Mouse (Mus musculus) liver, embryonic 12.5 days (tissue): ENCODE results near the gene Gm49369. TPM values are rescaled to one million over a fixed set of nuclear protein-coding genes. Genes with fewer than 3 reads are reported as not detected.

Source experiments
- ATAC-seq: fragments of 200-750 bp; cut with Nextera tagmentation; 2 replicates; pipeline ENCODE4 v1.8.0; 2017; ENCODE audit warnings: moderate number of reproducible peaks, mild to moderate bottlenecking, moderate library complexity
- H3K27ac ChIP-seq: fragments of 300-500 bp; sonication (generic); 2 replicates; pipeline ENCODE4 v1.5.1; 2016; ENCODE audit warnings: mild to moderate bottlenecking
- H3K27me3 ChIP-seq: fragments of 300-500 bp; sonication (generic); replicated peaks from 2 replicates; pipeline ENCODE4 v1.6.1; 2016; ENCODE audit warnings: mild to moderate bottlenecking, moderate library complexity
- H3K36me3 ChIP-seq: fragments of 300-500 bp; sonication (generic); 2 replicates; pipeline ENCODE4 v1.6.1; 2016; ENCODE audit warnings: mild to moderate bottlenecking, moderate library complexity
- H3K4me1 ChIP-seq: fragments of 300-500 bp; sonication (generic); 2 replicates; pipeline ENCODE4 v1.6.1; 2016
- H3K4me2 ChIP-seq: fragments of 300-500 bp; sonication (generic); 2 replicates; pipeline ENCODE4 v1.6.1; 2016; ENCODE audit warnings: mild to moderate bottlenecking, moderate library complexity
- H3K4me3 ChIP-seq: fragments of 300-500 bp; sonication (generic); 2 replicates; pipeline ENCODE4 v1.5.1; 2016; ENCODE audit warnings: mild to moderate bottlenecking, moderate library complexity
- H3K9ac ChIP-seq: fragments of 300-500 bp; sonication (generic); 2 replicates; pipeline ENCODE4 v1.6.1; 2016; ENCODE audit warnings: mild to moderate bottlenecking, moderate library complexity
- H3K9me3 ChIP-seq: fragments of 300-500 bp; sonication (generic); replicated peaks from 2 replicates; pipeline ENCODE4 v1.6.1; 2016; ENCODE audit warnings: mild to moderate bottlenecking, moderate library complexity
- WGBS: fragments of 180-500 bp; shearing (Covaris S2); methylation state at CpG from one replicate; pipeline ENCODE4 v1.1.7; 2016; ENCODE audit not compliant: insufficient replicate concordance; 5-methylcytosine and 5-hydroxymethylcytosine counted together
- polyA plus RNA-seq: library from polyadenylated mRNA; unstranded; fragments of >200 nt; fragmentation: Nextera tagmentation; extraction: Ambion mirVana; gene quantifications from 2 replicates; pipeline ENCODE4 v1.2.1, GENCODE M21; 2016

Gm49369 gene
- 1.4 TPM in 1 of 2 replicates, not detected in the other for polyA plus RNA-seq

- peaks cover 90% of the 10 kb centered on the region for H3K36me3 ChIP-seq
- H3K4me2 ChIP-seq: 0 out of 2 replicates have a peak within 1 kb of the TSS, but pooled peaks have one; percentile 84
- ATAC-seq: no peak
- H3K9ac ChIP-seq: no peak within 1 kb of the TSS
- peak within 1 kb of the TSS; percentile 93 for H3K27ac ChIP-seq
- H3K27me3 ChIP-seq: no peaks in the 10 kb centered on the region
- WGBS: 95% methylated on average over 5 of the region's 5 CpGs
- peaks cover 94% of the 10 kb centered on the region for H3K4me1 ChIP-seq
- no peaks in the 10 kb centered on the region for H3K9me3 ChIP-seq
- H3K4me3 ChIP-seq: no peak within 1 kb of the TSS
Measured at GRCm38 (mm10) chr7:142382567-142382966, at the start of gene Gm49369. Gm49369 (minus strand) TSS chr7:142382667.

GRCm38 (mm10) chr7:142431106-142431505, 48.6 kb upstream of the Gm49369 start:
- 79% methylated on average over 14 of the region's 14 CpGs for WGBS
- peaks cover 61% of the 10 kb centered on the region for H3K27me3 ChIP-seq
- H3K9me3 ChIP-seq: no peaks in the 10 kb centered on the region
- peaks cover 10% of the 10 kb centered on the region for H3K4me1 ChIP-seq
- H3K9ac ChIP-seq: no peak overlapping the region
- no peak for ATAC-seq
- no peak overlapping the region for H3K4me2 ChIP-seq
- H3K4me3 ChIP-seq: no peak overlapping the region
- H3K36me3 ChIP-seq: no peaks in the 10 kb centered on the region
- H3K27ac ChIP-seq: no peak overlapping the region

- Histone ChIP-seq H3K4me1 (peaks cover 10% of the 10 kb centered on the region), H3K27ac (no peak overlapping the region), H3K4me2 (no peak overlapping the region), H3K27me3 (peaks cover 61% of the 10 kb centered on the region), H3K9ac (no peak overlapping the region), H3K36me3 (no peaks in the 10 kb centered on the region), H3K9me3 (no peaks in the 10 kb centered on the region), H3K4me3 (no peak overlapping the region)
- WGBS: 61% methylated on average over 12 of the region's 12 CpGs
- no peak for ATAC-seq
Measured at GRCm38 (mm10) chr7:142430160-142430678, 47.8 kb upstream of the Gm49369 start.

GRCm38 (mm10) chr7:142428213-142428612, 45.7 kb upstream of the Gm49369 start:
- Histone ChIP-seq H3K9me3 (no peaks in the 10 kb centered on the region), H3K27me3 (peaks cover 45% of the 10 kb centered on the region), H3K4me1 (no peaks in the 10 kb centered on the region; the same call in 1 of the 2 replicates), H3K36me3 (no peaks in the 10 kb centered on the region), H3K9ac (no peak overlapping the region), H3K4me2 (no peak overlapping the region), H3K27ac (no peak overlapping the region), H3K4me3 (no peak overlapping the region)
- WGBS: 8% methylated on average over 7 of the region's 7 CpGs
- ATAC-seq: no peak; the same call in 1 of the 2 replicates

GRCm38 (mm10) chr7:142425641-142426213, 43.3 kb upstream of the Gm49369 start:
- Histone ChIP-seq H3K36me3 (no peaks in the 10 kb centered on the region), H3K27ac (no peak overlapping the region), H3K4me1 (peaks cover 23% of the 10 kb centered on the region), H3K9ac (no peak overlapping the region), H3K27me3 (peaks cover 27% of the 10 kb centered on the region), H3K4me2 (no peak overlapping the region), H3K9me3 (no peaks in the 10 kb centered on the region), H3K4me3 (no peak overlapping the region)
- 65% methylated on average over 11 of the region's 11 CpGs for WGBS
- no peak for ATAC-seq

GRCm38 (mm10) chr7:142421826-142422225, 39.4 kb upstream of the Gm49369 start:
- Histone ChIP-seq H3K9ac (no peak overlapping the region), H3K4me2 (no peak overlapping the region), H3K27me3 (no peaks in the 10 kb centered on the region), H3K27ac (peak overlapping the region; percentile 62), H3K9me3 (no peaks in the 10 kb centered on the region; the same call in 1 of the 2 replicates), H3K4me1 (peaks cover 42% of the 10 kb centered on the region), H3K4me3 (no peak overlapping the region), H3K36me3 (no peaks in the 10 kb centered on the region)
- 50% methylated on average over 2 of the region's 2 CpGs for WGBS
- peak; percentile 68 for ATAC-seq

GRCm38 (mm10) chr7:142419887-142420286, 37.4 kb upstream of the Gm49369 start:
- H3K4me3 ChIP-seq: peak overlapping the region; percentile 15; the same call in 1 of the 2 replicates
- H3K4me1 ChIP-seq: peaks cover 42% of the 10 kb centered on the region
- H3K9ac ChIP-seq: peak overlapping the region; percentile 57
- H3K27me3 ChIP-seq: 0 out of 2 replicates have a peak, but pooled peaks cover 5% of the 10 kb centered on the region
- 30% methylated on average over 5 of the region's 5 CpGs for WGBS
- peak overlapping the region; percentile 88 for H3K27ac ChIP-seq
- H3K9me3 ChIP-seq: no peaks in the 10 kb centered on the region; the same call in 1 of the 2 replicates
- peak; percentile 87 for ATAC-seq
- peak overlapping the region; percentile 54 for H3K4me2 ChIP-seq
- no peaks in the 10 kb centered on the region for H3K36me3 ChIP-seq

- no peak for ATAC-seq
- Histone ChIP-seq H3K27me3 (0 out of 2 replicates have a peak, but pooled peaks cover 5% of the 10 kb centered on the region), H3K4me3 (no peak overlapping the region), H3K36me3 (no peaks in the 10 kb centered on the region), H3K4me2 (no peak overlapping the region), H3K27ac (peak overlapping the region; percentile 88), H3K9me3 (no peaks in the 10 kb centered on the region; the same call in 1 of the 2 replicates), H3K4me1 (peaks cover 46% of the 10 kb centered on the region), H3K9ac (no peak overlapping the region)
- 93% methylated on average over 8 of the region's 8 CpGs for WGBS
Measured at GRCm38 (mm10) chr7:142418679-142419078, 36.2 kb upstream of the Gm49369 start.

- 91% methylated on average over 2 of the region's 2 CpGs for WGBS
- H3K4me3 ChIP-seq: no peak overlapping the region
- ATAC-seq: no peak
- no peaks in the 10 kb centered on the region for H3K36me3 ChIP-seq
- no peak overlapping the region for H3K9ac ChIP-seq
- H3K4me2 ChIP-seq: no peak overlapping the region
- peaks cover 52% of the 10 kb centered on the region for H3K4me1 ChIP-seq
- H3K27me3 ChIP-seq: 0 out of 2 replicates have a peak, but pooled peaks cover 5% of the 10 kb centered on the region
- peak overlapping the region; percentile 20; the same call in 1 of the 2 replicates for H3K27ac ChIP-seq
- H3K9me3 ChIP-seq: no peaks in the 10 kb centered on the region; the same call in 1 of the 2 replicates
Measured at GRCm38 (mm10) chr7:142418027-142418426, 35.6 kb upstream of the Gm49369 start.

GRCm38 (mm10) chr7:142416225-142416624, 33.8 kb upstream of the Gm49369 start:
- Histone ChIP-seq H3K27me3 (0 out of 2 replicates have a peak, but pooled peaks cover 5% of the 10 kb centered on the region), H3K4me1 (peaks cover 41% of the 10 kb centered on the region), H3K36me3 (no peaks in the 10 kb centered on the region), H3K9me3 (no peaks in the 10 kb centered on the region; the same call in 1 of the 2 replicates), H3K4me2 (no peak overlapping the region), H3K4me3 (no peak overlapping the region), H3K27ac (no peak overlapping the region), H3K9ac (no peak overlapping the region)
- ATAC-seq: no peak
- 68% methylated on average over 3 of the region's 3 CpGs for WGBS

GRCm38 (mm10) chr7:142415314-142415713, 32.8 kb upstream of the Gm49369 start:
- Histone ChIP-seq H3K9me3 (no peaks in the 10 kb centered on the region; the same call in 1 of the 2 replicates), H3K4me1 (peaks cover 33% of the 10 kb centered on the region), H3K4me2 (no peak overlapping the region), H3K9ac (no peak overlapping the region), H3K27ac (no peak overlapping the region), H3K36me3 (no peaks in the 10 kb centered on the region), H3K4me3 (no peak overlapping the region), H3K27me3 (0 out of 2 replicates have a peak, but pooled peaks cover 5% of the 10 kb centered on the region)
- 50% methylated on average over 4 of the region's 4 CpGs for WGBS
- ATAC-seq: no peak

GRCm38 (mm10) chr7:142413285-142413684, 30.8 kb upstream of the Gm49369 start:
- Histone ChIP-seq H3K27ac (no peak overlapping the region), H3K9ac (no peak overlapping the region), H3K27me3 (0 out of 2 replicates have a peak, but pooled peaks cover 5% of the 10 kb centered on the region), H3K36me3 (no peaks in the 10 kb centered on the region), H3K4me1 (peaks cover 24% of the 10 kb centered on the region), H3K9me3 (no peaks in the 10 kb centered on the region), H3K4me2 (no peak overlapping the region), H3K4me3 (no peak overlapping the region)
- peak; percentile 83 for ATAC-seq
- WGBS: 32% methylated on average over 6 of the region's 6 CpGs
